Mouse (Mus musculus) limb, embryonic 10.5 days (tissue): ENCODE measurements at regions not wholly inside any gene's neighbourhood (a gene's known extent, or its start where the extent isn't known, plus 50 kb on each side); places are given as distances from the start of the nearest gene placed in this dataset.

ENCODE experiments used
- DNase-seq: peaks from one replicate; pipeline ENCODE4 v3.0.0-alpha.2; 2017; ENCODE audit warnings: low spot score
- H3K27ac ChIP-seq: fragments of 300-500 bp; sonication (generic); 2 replicates; pipeline ENCODE4 v1.5.1; 2016; ENCODE audit warnings: mild to moderate bottlenecking
- H3K27me3 ChIP-seq: fragments of 300-500 bp; sonication (generic); 2 replicates; pipeline ENCODE4 v1.6.1; 2016; ENCODE audit warnings: low read depth, mild to moderate bottlenecking; ENCODE audit not compliant: poor library complexity, severe bottlenecking
- H3K36me3 ChIP-seq: fragments of 300-500 bp; sonication (generic); 2 replicates; pipeline ENCODE4 v1.6.1; 2016; ENCODE audit warnings: mild to moderate bottlenecking, moderate library complexity
- H3K4me1 ChIP-seq: fragments of 300-500 bp; sonication (generic); 2 replicates; pipeline ENCODE4 v1.6.1; 2016
- H3K4me3 ChIP-seq: fragments of 300-500 bp; sonication (generic); 2 replicates; pipeline ENCODE4 v1.5.1; 2016; ENCODE audit warnings: mild to moderate bottlenecking, moderate library complexity
- H3K9me3 ChIP-seq: fragments of 300-500 bp; sonication (generic); replicated peaks from 2 replicates; pipeline ENCODE4 v1.6.1; 2016; ENCODE audit warnings: mild to moderate bottlenecking
- WGBS: fragments of 180-500 bp; shearing (Covaris S2); methylation state at CpG from one replicate; pipeline ENCODE4 v1.1.7; 2016; 5-methylcytosine and 5-hydroxymethylcytosine counted together

- no peak overlapping the region for H3K4me3 ChIP-seq
- H3K9me3 ChIP-seq, result no peaks in the 10 kb centered on the region
- peaks cover 6% of the 10 kb centered on the region; the same call in 1 of the 2 replicates for H3K27me3 ChIP-seq
- no peak for DNase-seq
- no peak overlapping the region for H3K27ac ChIP-seq
- WGBS, result 91% methylated on average over 3 of the region's 3 CpGs
- no peaks in the 10 kb centered on the region for H3K4me1 ChIP-seq
- H3K36me3 ChIP-seq, result no peaks in the 10 kb centered on the region
These were observed 396.3 kb upstream of the 3110018I06Rik start for GRCm38 (mm10) chr12:107092151-107092550.

GRCm38 (mm10) chr12:107093326-107093725 lies 395.1 kb upstream of the 3110018I06Rik start:
- Histone ChIP-seq H3K4me1 (no peaks in the 10 kb centered on the region), H3K4me3 (no peak overlapping the region), H3K27me3 (no peaks in the 10 kb centered on the region; the same call in 1 of the 2 replicates), H3K27ac (no peak overlapping the region), H3K36me3 (no peaks in the 10 kb centered on the region), H3K9me3 (no peaks in the 10 kb centered on the region)
- 95% methylated on average over 13 of the region's 13 CpGs for WGBS
- no peak for DNase-seq

- no peaks in the 10 kb centered on the region for H3K27me3 ChIP-seq
- no peaks in the 10 kb centered on the region for H3K4me1 ChIP-seq
- DNase-seq, result no peak
- no peaks in the 10 kb centered on the region for H3K36me3 ChIP-seq
- no peaks in the 10 kb centered on the region for H3K9me3 ChIP-seq
- no peak overlapping the region for H3K27ac ChIP-seq
- no peak overlapping the region for H3K4me3 ChIP-seq
- 75% methylated on average over 6 of the region's 6 CpGs for WGBS
These were observed 393.0 kb upstream of the 3110018I06Rik start for GRCm38 (mm10) chr12:107095409-107095808.

GRCm38 (mm10) chr12:107104570-107104969 lies 383.9 kb upstream of the 3110018I06Rik start:
- Histone ChIP-seq H3K4me1 (peaks cover 9% of the 10 kb centered on the region; the same call in 1 of the 2 replicates), H3K27me3 (peaks cover 20% of the 10 kb centered on the region; the same call in 1 of the 2 replicates), H3K9me3 (no peaks in the 10 kb centered on the region), H3K27ac (no peak overlapping the region), H3K4me3 (no peak overlapping the region), H3K36me3 (no peaks in the 10 kb centered on the region)
- DNase-seq, result no peak
- whole genome bisulfite sequencing, result 48% methylated on average over 8 of the region's 8 CpGs

- DNase-seq, result no peak
- H3K9me3 ChIP-seq, result no peaks in the 10 kb centered on the region
- no peak overlapping the region for H3K4me3 ChIP-seq
- peaks cover 25% of the 10 kb centered on the region; the same call in 1 of the 2 replicates for H3K27me3 ChIP-seq
- WGBS, result 60% methylated on average over 11 of the region's 11 CpGs
- H3K27ac ChIP-seq, result no peak overlapping the region
- no peaks in the 10 kb centered on the region for H3K36me3 ChIP-seq
- peaks cover 9% of the 10 kb centered on the region; the same call in 1 of the 2 replicates for H3K4me1 ChIP-seq
These were observed 383.4 kb upstream of the 3110018I06Rik start for GRCm38 (mm10) chr12:107105017-107105416.

- WGBS, result 42% methylated on average over 18 of the region's 18 CpGs
- peak overlapping the region; percentile 14; the same call in 1 of the 2 replicates for H3K4me3 ChIP-seq
These were observed 376.3 kb upstream of the 3110018I06Rik start for GRCm38 (mm10) chr12:107111908-107112770.

GRCm38 (mm10) chr12:107118364-107118763 lies 370.1 kb upstream of the 3110018I06Rik start:
- Histone ChIP-seq H3K27ac (no peak overlapping the region), H3K4me3 (no peak overlapping the region), H3K4me1 (peaks cover 6% of the 10 kb centered on the region; the same call in 1 of the 2 replicates), H3K9me3 (no peaks in the 10 kb centered on the region), H3K27me3 (no peaks in the 10 kb centered on the region), H3K36me3 (no peaks in the 10 kb centered on the region)
- 85% methylated on average over 3 of the region's 3 CpGs for WGBS
- DNase-seq, result no peak

More at GRCm38 (mm10) chr12:107111908-107112770, 376.3 kb upstream of the 3110018I06Rik start:
- no peak for DNase-seq
- Histone ChIP-seq H3K9me3 (no peaks in the 10 kb centered on the region), H3K4me1 (peaks cover 13% of the 10 kb centered on the region), H3K27me3 (peaks cover 14% of the 10 kb centered on the region; the same call in 1 of the 2 replicates), H3K27ac (peak overlapping the region; percentile 50; the same call in 1 of the 2 replicates), H3K36me3 (no peaks in the 10 kb centered on the region)

- H3K4me3 ChIP-seq, result no peak overlapping the region
- no peaks in the 10 kb centered on the region for H3K27me3 ChIP-seq
- 79% methylated on average over 10 of the region's 10 CpGs for WGBS
- H3K9me3 ChIP-seq, result no peaks in the 10 kb centered on the region
- H3K4me1 ChIP-seq, result peaks cover 6% of the 10 kb centered on the region
- DNase-seq, result no peak
- H3K27ac ChIP-seq, result no peak overlapping the region
- H3K36me3 ChIP-seq, result no peaks in the 10 kb centered on the region
These were observed 369.4 kb upstream of the 3110018I06Rik start for GRCm38 (mm10) chr12:107119076-107119475.

GRCm38 (mm10) chr12:107120486-107121186 lies 367.8 kb upstream of the 3110018I06Rik start:
- Histone ChIP-seq H3K4me1 (peaks cover 21% of the 10 kb centered on the region), H3K36me3 (no peaks in the 10 kb centered on the region), H3K27ac (no peak overlapping the region), H3K27me3 (no peaks in the 10 kb centered on the region), H3K9me3 (no peaks in the 10 kb centered on the region), H3K4me3 (no peak overlapping the region)
- DNase-seq, result no peak
- 90% methylated on average over 21 of the region's 21 CpGs for WGBS

- Histone ChIP-seq H3K36me3 (no peaks in the 10 kb centered on the region), H3K27ac (peak overlapping the region; percentile 30; the same call in 1 of the 2 replicates), H3K9me3 (no peaks in the 10 kb centered on the region), H3K27me3 (no peaks in the 10 kb centered on the region), H3K4me1 (peaks cover 25% of the 10 kb centered on the region), H3K4me3 (no peak overlapping the region)
- DNase-seq, result no peak
- WGBS, result 72% methylated on average over 4 of the region's 4 CpGs
These were observed 366.4 kb upstream of the 3110018I06Rik start for GRCm38 (mm10) chr12:107121990-107122389.

- WGBS, result 84% methylated on average over 8 of the region's 8 CpGs
- Histone ChIP-seq H3K4me3 (no peak overlapping the region), H3K27ac (no peak overlapping the region), H3K27me3 (no peaks in the 10 kb centered on the region), H3K4me1 (peaks cover 25% of the 10 kb centered on the region), H3K36me3 (no peaks in the 10 kb centered on the region), H3K9me3 (no peaks in the 10 kb centered on the region)
- no peak for DNase-seq
These were observed 364.8 kb upstream of the 3110018I06Rik start for GRCm38 (mm10) chr12:107123661-107124060.

- Histone ChIP-seq H3K27me3 (no peaks in the 10 kb centered on the region), H3K36me3 (no peaks in the 10 kb centered on the region), H3K4me1 (peaks cover 25% of the 10 kb centered on the region), H3K27ac (0 out of 2 replicates have a peak overlapping the region, but pooled peaks have one; percentile 36), H3K9me3 (no peaks in the 10 kb centered on the region), H3K4me3 (no peak overlapping the region)
- DNase-seq, result no peak
- 92% methylated on average over 17 of the region's 17 CpGs for WGBS
These were observed 364.1 kb upstream of the 3110018I06Rik start for GRCm38 (mm10) chr12:107124263-107124885.
